ENCODE assay signal across 8 mouse cellular contexts in genomic region chr13:60417436-60418158, GRCm38 (mm10).
DNase-seq lines count a peak whose midpoint lies in the region; ATAC-seq and TF ChIP-seq lines count a peak whose summit lies in the region.

No protein-coding gene starts in this region.

- H3K27me3 ChIP-seq in liver, adult 2 months (ENCODE audit: control insufficient read depth, insufficient read depth, low read length) = no peaks in the 10 kb centered on the region
- no peaks in the 10 kb centered on the region for H3K27me3 ChIP-seq in embryonic facial prominence, embryonic 10.5 days (replicated peaks; ENCODE audit: low read depth, poor library complexity, severe bottlenecking)
- H3K27me3 ChIP-seq in heart, postnatal 0 days (ENCODE audit: control insufficient read depth, insufficient read depth, low read length) = no peaks in the 10 kb centered on the region
- H3K27me3 ChIP-seq in myocyte (ENCODE audit: control insufficient read depth, insufficient read depth, insufficient read length) = no peaks in the 10 kb centered on the region
- no peaks in the 10 kb centered on the region for H3K27me3 ChIP-seq in liver, embryonic 11.5 days (replicated peaks; ENCODE audit: control insufficient read depth, insufficient read depth, low read length)

- H3K9me3 ChIP-seq in embryonic facial prominence, embryonic 10.5 days = no peaks in the 10 kb centered on the region
- H3K9me3 ChIP-seq in heart, postnatal 0 days (replicated peaks; ENCODE audit: control insufficient read depth, low read length) = no peaks in the 10 kb centered on the region
- no peaks in the 10 kb centered on the region for H3K9me3 ChIP-seq in liver, embryonic 11.5 days (ENCODE audit: control insufficient read depth, low read length)

- H3K9ac ChIP-seq in liver, adult 2 months (ENCODE audit: low read depth, low read length) = no peak overlapping the region
- H3K9ac ChIP-seq in heart, postnatal 0 days (replicated peaks; ENCODE audit: low read depth, low read length) = no peak overlapping the region
- no peak overlapping the region for H3K9ac ChIP-seq in liver, embryonic 11.5 days (ENCODE audit: low read depth, low read length)

- no peak overlapping the region for H3K4me2 ChIP-seq in heart, postnatal 0 days (ENCODE audit: low read depth, low read length)
- H3K4me2 ChIP-seq in myocyte (ENCODE audit: low read depth) = peak overlapping the region; percentile 37
- H3K4me2 ChIP-seq in liver, embryonic 11.5 days = no peak overlapping the region

- DNase-seq in liver, adult 2 months (ENCODE audit: extremely low read depth, low read depth, low spot score) = peak; percentile 35
- no peak for DNase-seq in liver
- peak; percentile 45 for DNase-seq in embryonic facial prominence, embryonic 10.5 days (ENCODE audit: low spot score)
- peak; percentile 30 for DNase-seq in heart, postnatal 0 days (ENCODE audit: low spot score)
- DNase-seq in cerebellum, adult 8-10 months = no peak
- DNase-seq in liver, embryonic 11.5 days (ENCODE audit: low spot score) = no peak

- no peak for TF ChIP-seq EP300 in heart, postnatal 0 days (IDR thresholded peaks at IDR 0.05; ENCODE audit: low read depth)

- H3K79me2 ChIP-seq in liver, adult 2 months (ENCODE audit: control insufficient read depth, insufficient read depth, low read length) = no peaks in the 10 kb centered on the region
- no peaks in the 10 kb centered on the region for H3K79me2 ChIP-seq in myocyte (ENCODE audit: control insufficient read depth, insufficient read depth)

- ATAC-seq in heart, postnatal 0 days (ENCODE audit: insufficient read depth, low read depth) = peak; percentile 70
- ATAC-seq in liver, embryonic 11.5 days (replicated peaks; ENCODE audit: low FRiP score) = no peak
- no peak for ATAC-seq in megakaryocyte progenitor cell, adult 5-6 weeks (replicated peaks; ENCODE audit: poor library complexity)

- H3K27ac ChIP-seq in liver, adult 2 months (replicated peaks; ENCODE audit: insufficient read depth, low read depth, low read length) = peak overlapping the region; percentile 4; the same call in 1 of the 2 replicates
- peak overlapping the region; percentile 73 for H3K27ac ChIP-seq in embryonic facial prominence, embryonic 10.5 days (replicated peaks)
- H3K27ac ChIP-seq in heart, postnatal 0 days (ENCODE audit: low read depth) = peak overlapping the region; percentile 50
- no peak overlapping the region for H3K27ac ChIP-seq in liver, embryonic 11.5 days (ENCODE audit: low read depth, low read length)

- 69% methylated on average over 14 of the region's 14 CpGs for WGBS in liver, adult 2 months
- 62% methylated on average over 14 of the region's 14 CpGs for WGBS in embryonic facial prominence, embryonic 10.5 days
- 65% methylated on average over 14 of the region's 14 CpGs for WGBS in heart, postnatal 0 days
- WGBS in liver, embryonic 11.5 days = 75% methylated on average over 14 of the region's 14 CpGs

- no peak overlapping the region for H3ac ChIP-seq in myocyte (ENCODE audit: control insufficient read depth, insufficient read length)

- TF ChIP-seq POLR2A in liver, adult 2 months (IDR thresholded peaks at IDR 0.05; ENCODE audit: extremely low read depth, insufficient read depth, low read length) = no peak
- TF ChIP-seq POLR2A in myocyte (IDR thresholded peaks at IDR 0.05; ENCODE audit: insufficient read length, low read depth) = peak; percentile 38

- no peak for TF ChIP-seq CTCF in liver, adult 2 months (IDR thresholded peaks at IDR 0.05; ENCODE audit: low read depth, low read length)
- TF ChIP-seq CTCF in heart, postnatal 0 days (IDR thresholded peaks at IDR 0.05; ENCODE audit: low read depth) = no peak

- no peaks in the 10 kb centered on the region for H3K36me3 ChIP-seq in liver, adult 2 months (ENCODE audit: control insufficient read depth, insufficient read depth, low read length)
- H3K36me3 ChIP-seq in embryonic facial prominence, embryonic 10.5 days (replicated peaks) = no peaks in the 10 kb centered on the region
- H3K36me3 ChIP-seq in heart, postnatal 0 days (replicated peaks; ENCODE audit: control insufficient read depth, insufficient read depth, low read length) = no peaks in the 10 kb centered on the region
- no peaks in the 10 kb centered on the region for H3K36me3 ChIP-seq in myocyte (ENCODE audit: control insufficient read depth, insufficient read depth)
- H3K36me3 ChIP-seq in liver, embryonic 11.5 days (ENCODE audit: control insufficient read depth, insufficient read depth, low read length) = no peaks in the 10 kb centered on the region

- H3K4me3 ChIP-seq in liver, adult 2 months (ENCODE audit: insufficient read depth, low read depth, low read length) = no peak overlapping the region
- no peak overlapping the region for H3K4me3 ChIP-seq in embryonic facial prominence, embryonic 10.5 days
- H3K4me3 ChIP-seq in heart, postnatal 0 days (ENCODE audit: low read depth, low read length) = no peak overlapping the region
- no peak overlapping the region for H3K4me3 ChIP-seq in myocyte
- H3K4me3 ChIP-seq in liver, embryonic 11.5 days (ENCODE audit: low read depth, low read length) = no peak overlapping the region

- no peaks in the 10 kb centered on the region for H3K4me1 ChIP-seq in liver, adult 2 months (ENCODE audit: control insufficient read depth, insufficient read depth, low read length)
- peaks cover 33% of the 10 kb centered on the region for H3K4me1 ChIP-seq in embryonic facial prominence, embryonic 10.5 days
- H3K4me1 ChIP-seq in heart, postnatal 0 days (ENCODE audit: control insufficient read depth, insufficient read depth) = peaks cover 4% of the 10 kb centered on the region; the same call in 1 of the 2 replicates
- H3K4me1 ChIP-seq in liver, embryonic 11.5 days (replicated peaks; ENCODE audit: control insufficient read depth, insufficient read depth, low read length) = no peaks in the 10 kb centered on the region

TF ChIP-seq in myocyte, 11 proteins besides CTCF, POLR2A, EP300 and RAD21:
- TF ChIP-seq E2F4 (IDR thresholded peaks at IDR 0.05; ENCODE audit: insufficient read depth) = no peak
- TF ChIP-seq USF1 (IDR thresholded peaks at IDR 0.05; ENCODE audit: low read depth) = no peak
- TF ChIP-seq MYOD1 (IDR thresholded peaks at IDR 0.05; ENCODE audit: control insufficient read depth in 1 of 3, insufficient read length in 2 of 3, low read depth in 2 of 3) = no peak
- no peak for TF ChIP-seq POLR2AphosphoS2 (IDR thresholded peaks at IDR 0.05; ENCODE audit: insufficient read length, low read depth)
- no peak for TF ChIP-seq SRF (IDR thresholded peaks at IDR 0.05; ENCODE audit: control insufficient read depth, insufficient read length, low read depth)
- no peak for TF ChIP-seq CEBPB (IDR thresholded peaks at IDR 0.05; ENCODE audit: insufficient read depth, poor library complexity, severe bottlenecking)
- no peak for TF ChIP-seq TCF3 (IDR thresholded peaks at IDR 0.05; ENCODE audit: insufficient read length, low read depth)
- no peak for TF ChIP-seq MAX (IDR thresholded peaks at IDR 0.05; ENCODE audit: low read depth)
- TF ChIP-seq REST (IDR thresholded peaks at IDR 0.05; ENCODE audit: insufficient read depth, insufficient read length) = no peak

Comparison
In these comparisons a context has a peak if more than half of its experiments do, and no peak if none do; other contexts are left out.
1. DNase-seq: peak in liver, adult 2 months (single experiment), embryonic facial prominence, embryonic 10.5 days (single experiment) and heart, postnatal 0 days (single experiment); none in liver (single experiment), cerebellum, adult 8-10 months (single experiment) and liver, embryonic 11.5 days (single experiment).